12 mouse cellular contexts compared by ENCODE assay signal in genomic region chr2:117542298-117542697, GRCm38 (mm10).
A peak's percentile ranks its signal among the peaks of the same experiment; 100 is the strongest.
DNase-seq lines count a peak whose midpoint lies in the region.
"Had no signal": no experiment of that assay in that cellular context is flagged by ENCODE, and none has a peak within 500 bp of the region (broad histone marks: within the 10 kb centered on the region; RNA-seq: fewer than 3 reads in every experiment).

No protein-coding gene starts in this region.

- DNase-seq in heart, adult 18-20 months, result peak; percentile 2 to 4
- no peak for DNase-seq in heart, adult 11 months
- peak; percentile 15 for DNase-seq in ovary, postnatal 36 days (ENCODE audit: low spot score)
- DNase-seq in ovary, postnatal 10 days (ENCODE audit: low spot score), result no peak
- peak; percentile 11 for DNase-seq in adrenal gland, adult 8-10 months
- peak; percentile 4 for DNase-seq in lung, postnatal 14 days
- no peak for DNase-seq in yolk sac, embryonic 10.5 days (ENCODE audit: low spot score)
- no peak for DNase-seq in thymus, adult 18-20 months
- DNase-seq: cerebellum, postnatal 25 days; kidney, adult 8-10 months; left cerebral cortex, postnatal 4 days; right cerebral cortex, postnatal 25 days had no signal

Comparison
In these comparisons a context has a peak if more than half of its experiments do, and no peak if none do; other contexts are left out.
1. DNase-seq: peak in heart, adult 18-20 months (2 of 2), ovary, postnatal 36 days (single experiment), adrenal gland, adult 8-10 months (single experiment) and lung, postnatal 14 days (single experiment); none in heart, adult 11 months (single experiment), ovary, postnatal 10 days (single experiment), yolk sac, embryonic 10.5 days (single experiment) and thymus, adult 18-20 months (0 of 2).